Mouse (Mus musculus): ENCODE measurements around the gene Pde7b. TPM values are rescaled to one million over a fixed set of nuclear protein-coding genes. Genes with fewer than 3 reads are reported as not detected.

Pde7b gene
- not detected in 2 replicates for polyA plus RNA-seq (2012)

DNA sequence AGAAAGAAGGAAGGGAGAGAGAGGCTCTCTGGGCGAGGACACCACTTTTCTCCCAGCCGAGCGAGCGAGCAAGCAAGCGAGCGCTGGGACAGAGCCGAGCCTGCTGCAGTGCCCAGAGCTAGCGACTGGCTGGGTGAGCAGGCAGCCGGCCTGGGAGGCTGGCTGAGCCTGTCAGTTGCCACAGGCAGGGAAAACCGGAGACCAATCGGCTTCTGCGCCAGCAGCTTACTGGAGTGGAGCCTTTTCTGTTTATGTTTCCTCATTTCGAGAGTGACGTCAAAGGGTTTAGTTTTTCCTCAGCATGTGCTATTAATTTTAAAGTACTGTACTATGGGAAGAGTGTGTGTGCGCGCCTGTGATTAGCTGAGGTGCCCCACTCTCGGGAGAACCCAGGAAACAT is at the start of gene Pde7b:
Gene Pde7b (minus strand): TSS at position 173 of the 400 bp plus-strand sequence.
- no peak for TF ChIP-seq GATA1 (IDR thresholded peaks at IDR 0.05; ENCODE audit: low read length)

- TF ChIP-seq GATA1 (IDR thresholded peaks at IDR 0.05; ENCODE audit: low read length): no peak
Observed at GRCm38 (mm10) chr10:20772056-20772455, 47.2 kb upstream of the Pde7b start.

DNA sequence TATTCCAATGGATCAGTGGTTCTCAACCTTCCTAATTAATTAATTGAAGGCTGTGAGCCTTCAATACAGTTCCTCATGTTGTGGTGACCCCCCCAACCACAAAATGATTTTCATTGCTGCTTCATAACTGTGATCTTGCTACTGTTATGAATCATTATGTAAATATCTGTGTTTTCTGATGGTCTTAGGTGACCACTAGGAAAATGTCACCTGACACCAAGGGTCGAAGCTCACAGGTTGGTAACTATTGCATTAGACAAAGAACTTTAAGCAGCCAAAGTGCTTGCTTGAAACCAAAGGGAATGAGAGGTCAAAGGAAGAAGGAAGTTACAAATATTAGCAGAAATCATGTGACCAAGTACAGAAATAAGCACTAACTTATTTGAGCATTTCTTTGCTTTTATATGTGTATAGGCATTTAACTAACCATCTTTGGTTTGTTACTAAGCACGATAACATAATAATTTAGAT is 45.6 kb upstream of the Pde7b start:
- TF ChIP-seq GATA1 (IDR thresholded peaks at IDR 0.05; ENCODE audit: low read length): no peak

- TF ChIP-seq GATA1 (IDR thresholded peaks at IDR 0.05; ENCODE audit: low read length): no peak
Observed at GRCm38 (mm10) chr10:20769557-20770417, 44.9 kb upstream of the Pde7b start.

- no peak for TF ChIP-seq GATA1 (IDR thresholded peaks at IDR 0.05; ENCODE audit: low read length)
Observed at GRCm38 (mm10) chr10:20764352-20764751, 39.5 kb upstream of the Pde7b start.

GRCm38 (mm10) chr10:20758939-20759338 is 34.1 kb upstream of the Pde7b start:
- no peak for TF ChIP-seq GATA1 (IDR thresholded peaks at IDR 0.05; ENCODE audit: low read length)

DNA sequence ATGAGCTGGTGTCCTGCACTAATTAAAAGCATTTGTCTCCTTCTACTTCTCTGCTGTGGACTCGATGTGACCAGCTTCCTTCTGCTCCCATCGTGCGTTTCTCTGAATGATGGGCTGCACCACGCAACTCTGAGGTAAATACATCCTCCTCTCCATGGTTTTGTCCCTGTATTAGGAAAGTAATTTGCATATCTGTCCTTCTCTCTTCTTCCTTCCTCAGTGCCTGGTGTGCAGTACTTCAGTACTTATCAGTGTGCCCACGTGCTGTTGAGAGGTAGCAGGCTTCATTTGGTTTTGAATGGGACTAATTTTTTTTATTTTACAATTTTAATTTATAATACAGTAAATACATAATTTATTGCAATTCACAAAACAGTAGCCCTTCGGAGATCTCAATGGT is 33.4 kb upstream of the Pde7b start:
- TF ChIP-seq GATA1 (IDR thresholded peaks at IDR 0.05; ENCODE audit: low read length): no peak

- no peak for TF ChIP-seq GATA1 (IDR thresholded peaks at IDR 0.05; ENCODE audit: low read length)
Observed at GRCm38 (mm10) chr10:20756219-20756618, 31.3 kb upstream of the Pde7b start.

GRCm38 (mm10) chr10:20752883-20753282 is 28.0 kb upstream of the Pde7b start:
- no peak for TF ChIP-seq GATA1 (IDR thresholded peaks at IDR 0.05; ENCODE audit: low read length)

GRCm38 (mm10) chr10:20750642-20751251 is 25.9 kb upstream of the Pde7b start:
- TF ChIP-seq GATA1 (IDR thresholded peaks at IDR 0.05; ENCODE audit: low read length): no peak

- TF ChIP-seq GATA1 (IDR thresholded peaks at IDR 0.05; ENCODE audit: low read length): no peak
Observed at GRCm38 (mm10) chr10:20748938-20749337, 24.1 kb upstream of the Pde7b start.

GRCm38 (mm10) chr10:20747229-20747628 is 22.4 kb upstream of the Pde7b start:
- no peak for TF ChIP-seq GATA1 (IDR thresholded peaks at IDR 0.05; ENCODE audit: low read length)

DNA sequence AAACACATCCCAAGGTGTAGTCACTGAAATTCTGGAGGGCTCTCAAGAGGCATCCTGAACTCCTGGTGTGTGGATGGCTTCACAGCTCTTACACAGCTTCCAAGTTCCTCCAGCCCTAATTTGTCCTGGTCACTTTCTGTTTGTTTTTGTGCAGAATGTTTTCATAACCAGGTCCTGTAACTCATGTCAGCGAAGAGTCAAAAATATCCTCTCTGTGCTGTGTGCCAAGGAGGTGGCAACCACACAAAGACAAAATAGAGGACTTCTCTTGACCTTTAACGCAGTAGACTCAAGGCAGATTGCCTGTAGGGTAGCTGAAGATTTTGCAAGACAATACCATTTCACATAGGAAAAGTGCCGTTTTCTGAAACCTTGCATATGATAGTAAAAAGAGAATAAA is 14.9 kb upstream of the Pde7b start:
- no peak for TF ChIP-seq GATA1 (IDR thresholded peaks at IDR 0.05; ENCODE audit: low read length)

GRCm38 (mm10) chr10:20737146-20737545 is 12.3 kb upstream of the Pde7b start:
- TF ChIP-seq GATA1 (IDR thresholded peaks at IDR 0.05; ENCODE audit: low read length): no peak

DNA sequence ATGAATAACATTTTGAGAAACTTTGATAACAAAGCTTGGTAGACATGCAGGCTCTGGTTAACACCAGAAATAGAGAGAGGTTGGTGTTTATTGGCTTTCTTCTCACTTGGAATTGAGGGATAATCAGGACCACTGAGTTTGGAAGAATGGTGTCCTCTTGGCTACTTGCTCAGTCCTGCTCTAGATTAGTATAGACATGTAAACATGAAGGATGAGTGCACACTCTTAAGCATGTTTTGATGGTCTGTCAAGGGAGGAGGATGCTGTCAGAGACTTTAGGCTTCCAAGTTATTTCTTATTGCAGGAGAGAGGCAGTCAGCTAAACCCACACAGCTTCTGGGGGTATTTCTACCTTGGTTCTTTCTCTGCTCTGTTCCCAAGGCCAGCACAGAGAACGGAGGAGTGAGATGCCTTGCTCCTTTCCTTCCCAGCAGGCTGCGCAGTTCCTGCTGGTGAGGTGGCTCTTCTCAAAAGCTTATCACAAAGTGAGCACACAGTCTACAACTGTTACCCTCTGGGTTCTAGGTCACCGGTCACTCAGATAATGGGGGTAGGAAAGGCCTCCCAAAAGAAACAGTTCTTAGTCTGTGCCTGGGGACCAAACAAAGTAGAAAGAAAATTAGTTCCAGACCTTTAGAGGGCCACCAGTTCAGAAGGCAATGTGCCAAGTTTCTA is 11.0 kb upstream of the Pde7b start:
- TF ChIP-seq GATA1 (IDR thresholded peaks at IDR 0.05; ENCODE audit: low read length): no peak

DNA sequence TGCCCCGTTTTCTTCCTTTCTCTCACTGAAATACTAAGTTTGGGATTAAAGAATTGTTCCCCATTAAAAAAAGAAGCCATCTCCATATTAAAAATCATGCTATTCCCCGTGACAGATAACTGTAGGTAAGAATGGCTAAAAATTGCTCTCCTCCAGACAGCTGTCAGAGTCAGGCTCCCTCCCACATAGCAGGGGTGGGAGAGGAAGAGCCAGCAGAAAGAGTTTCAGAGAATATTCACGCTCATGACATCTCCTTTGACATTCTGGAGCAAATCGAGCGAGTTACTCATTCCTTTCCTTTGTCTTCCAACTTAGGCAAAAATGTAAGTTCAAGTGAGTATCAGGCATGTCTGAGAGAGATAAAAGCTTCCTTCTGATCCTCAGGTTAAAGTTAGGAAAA is 8.7 kb upstream of the Pde7b start:
- no peak for TF ChIP-seq GATA1 (IDR thresholded peaks at IDR 0.05; ENCODE audit: low read length)
